Mouse (Mus musculus) MEL (cell line): ENCODE measurements around the gene Kcnt2. TPM values are rescaled to one million over a fixed set of nuclear protein-coding genes. Genes with fewer than 3 reads are reported as not detected.

Experiments used
- DNase-seq: peaks from one replicate; pipeline ENCODE4 v3.0.0; 2011; ENCODE audit warnings: low read depth, low spot score
- H3K27ac ChIP-seq: 2 replicates; pipeline ENCODE4 v1.5.1; 2012; ENCODE audit warnings: low read depth, mild to moderate bottlenecking, control low read depth, low read length, moderate library complexity; ENCODE audit not compliant: control insufficient read depth
- H3K27me3 ChIP-seq, 2 experiments: fragments of 150-350 bp in 1 of 2; sonication (generic) in 1 of 2; 2 replicates each; pipeline ENCODE4 v1.6.1; 2012; ENCODE audit warnings: low read length in 2 of 2, mild to moderate bottlenecking in 2 of 2, improper control_type of control experiment in 1 of 2, moderate library complexity in 1 of 2; ENCODE audit not compliant: insufficient read depth in 2 of 2, control insufficient read depth in 1 of 2
- H3K36me3 ChIP-seq, 2 experiments: 2 replicates each; pipeline ENCODE4 v1.6.1; 2012 to 2014; ENCODE audit warnings: low read length in 2 of 2, improper control_type of control experiment in 1 of 2, inconsistent platforms in 1 of 2, mild to moderate bottlenecking in 1 of 2; ENCODE audit not compliant: insufficient read depth in 2 of 2, control insufficient read depth in 1 of 2
- H3K4me1 ChIP-seq, 2 experiments: fragments of 150-350 bp in 1 of 2; sonication (generic) in 1 of 2; 2 replicates each; pipeline ENCODE4 v1.6.1; 2012; ENCODE audit warnings: low read length in 2 of 2, improper control_type of control experiment in 1 of 2, mild to moderate bottlenecking in 1 of 2; ENCODE audit not compliant: insufficient read depth in 2 of 2, control insufficient read depth in 1 of 2
- H3K4me3 ChIP-seq, 2 experiments: fragments of 150-350 bp in 1 of 2; sonication (generic) in 1 of 2; 2 replicates each; pipeline ENCODE4 v1.5.1; 2012; ENCODE audit warnings: low read depth in 2 of 2, low read length in 2 of 2, mild to moderate bottlenecking in 2 of 2, moderate library complexity in 2 of 2, control low read depth in 1 of 2, improper control_type of control experiment in 1 of 2; ENCODE audit not compliant: control insufficient read depth in 1 of 2, insufficient read depth in 1 of 2
- H3K79me2 ChIP-seq: 2 replicates; pipeline ENCODE4 v1.6.1; 2012; ENCODE audit warnings: mild to moderate bottlenecking, low read length, moderate library complexity; ENCODE audit not compliant: control insufficient read depth, poor library complexity, insufficient read depth
- H3K9ac ChIP-seq: 2 replicates; pipeline ENCODE4 v1.6.1; 2012; ENCODE audit warnings: low read depth, mild to moderate bottlenecking, control low read depth, low read length, moderate library complexity; ENCODE audit not compliant: control insufficient read depth, poor library complexity, severe bottlenecking
- H3K9me3 ChIP-seq: fragments of 150-350 bp; sonication (generic); replicated peaks from 2 replicates; pipeline ENCODE4 v1.6.1; 2012; ENCODE audit warnings: mild to moderate bottlenecking, low read length, improper control_type of control experiment, moderate library complexity; ENCODE audit not compliant: insufficient read depth
- CHD1 ChIP-seq: IDR thresholded peaks from 2 replicates; pipeline ENCODE4 v1.6.1; 2012; ENCODE audit warnings: low read depth, mild to moderate bottlenecking, inconsistent platforms, low read length, improper control_type of control experiment
- E2F4 ChIP-seq: IDR thresholded peaks from 2 replicates; pipeline ENCODE4 v1.6.1; 2011; ENCODE audit warnings: low read depth, low read length, improper control_type of control experiment, borderline replicate concordance
- GATA1 ChIP-seq: IDR thresholded peaks from 2 replicates; pipeline ENCODE4 v1.6.1; 2011; ENCODE audit warnings: low read depth, low read length, improper control_type of control experiment
- HCFC1 ChIP-seq: IDR thresholded peaks from 2 replicates; pipeline ENCODE4 v1.6.1; 2012; ENCODE audit warnings: low read depth, mild to moderate bottlenecking, inconsistent platforms, low read length, improper control_type of control experiment, moderate library complexity
- JUND ChIP-seq: IDR thresholded peaks from 2 replicates; pipeline ENCODE4 v1.6.1; 2011; ENCODE audit warnings: low read depth, mild to moderate bottlenecking, improper control_type of control experiment, low read length
- MAFK ChIP-seq: IDR thresholded peaks from 2 replicates; pipeline ENCODE4 v1.6.1; 2011; ENCODE audit warnings: low read depth, mild to moderate bottlenecking, low read length, improper control_type of control experiment, borderline replicate concordance
- MEF2A ChIP-seq: IDR thresholded peaks from 2 replicates; pipeline ENCODE4 v1.6.1; 2014; ENCODE audit warnings: low read depth, mild to moderate bottlenecking, inconsistent platforms, low read length, improper control_type of control experiment; ENCODE audit not compliant: poor library complexity, insufficient replicate concordance, severe bottlenecking; ENCODE audit errors: extremely low read depth
- MXI1 ChIP-seq: IDR thresholded peaks from 2 replicates; pipeline ENCODE4 v1.6.1; 2011; ENCODE audit warnings: mild to moderate bottlenecking, low read depth, low read length, improper control_type of control experiment
- MYB ChIP-seq: IDR thresholded peaks from 2 replicates; pipeline ENCODE4 v1.6.1; 2011; ENCODE audit warnings: mild to moderate bottlenecking, low read depth, low read length, improper control_type of control experiment
- NELFE ChIP-seq: IDR thresholded peaks from 2 replicates; pipeline ENCODE4 v1.6.1; 2011; ENCODE audit warnings: low read depth, low read length, improper control_type of control experiment
- POLR2A ChIP-seq, 2 experiments: IDR thresholded peaks; 2 replicates each; pipeline ENCODE4 v1.6.1; 2011 to 2012; ENCODE audit warnings: low read length in 2 of 2, mild to moderate bottlenecking in 2 of 2, control low read depth in 1 of 2, improper control_type of control experiment in 1 of 2, low read depth in 1 of 2, moderate library complexity in 1 of 2; ENCODE audit not compliant: control insufficient read depth in 1 of 2, insufficient read depth in 1 of 2, poor library complexity in 1 of 2
- POLR2AphosphoS2 ChIP-seq: IDR thresholded peaks from 2 replicates; pipeline ENCODE4 v1.6.1; 2011; ENCODE audit warnings: low read length, improper control_type of control experiment
- RCOR1 ChIP-seq: IDR thresholded peaks from 2 replicates; pipeline ENCODE4 v1.6.1; 2012; ENCODE audit warnings: low read depth, mild to moderate bottlenecking, inconsistent platforms, low read length, improper control_type of control experiment
- SMC3 ChIP-seq: IDR thresholded peaks from 2 replicates; pipeline ENCODE4 v1.6.1; 2011; ENCODE audit warnings: low read depth, low read length, improper control_type of control experiment
- TCF12 ChIP-seq: IDR thresholded peaks from 2 replicates; pipeline ENCODE4 v1.6.1; 2014; ENCODE audit warnings: low read depth, mild to moderate bottlenecking, inconsistent platforms, low read length, improper control_type of control experiment, moderate library complexity
- USF1 ChIP-seq: IDR thresholded peaks from 2 replicates; pipeline ENCODE4 v1.6.1; 2014; ENCODE audit warnings: low read depth, mild to moderate bottlenecking, inconsistent platforms, low read length, improper control_type of control experiment, moderate library complexity
- USF2 ChIP-seq, 2 experiments: IDR thresholded peaks; 2 replicates each; pipeline ENCODE4 v1.6.1; 2011 to 2012; ENCODE audit warnings: improper control_type of control experiment in 2 of 2, low read length in 2 of 2, borderline replicate concordance in 1 of 2, inconsistent platforms in 1 of 2, low read depth in 1 of 2, mild to moderate bottlenecking in 1 of 2; ENCODE audit not compliant: insufficient read depth in 1 of 2
- ZC3H11A ChIP-seq: IDR thresholded peaks from 2 replicates; pipeline ENCODE4 v1.6.1; 2012; ENCODE audit warnings: low read depth, mild to moderate bottlenecking, inconsistent platforms, low read length, improper control_type of control experiment
- ZKSCAN1 ChIP-seq: IDR thresholded peaks from 2 replicates; pipeline ENCODE4 v1.6.1; 2012; ENCODE audit warnings: low read depth, mild to moderate bottlenecking, inconsistent platforms, low read length, improper control_type of control experiment, moderate library complexity
- ZMIZ1 ChIP-seq: IDR thresholded peaks from 2 replicates; pipeline ENCODE4 v1.6.1; 2012; ENCODE audit warnings: low read depth, mild to moderate bottlenecking, inconsistent platforms, low read length, improper control_type of control experiment, moderate library complexity
- polyA plus RNA-seq, 2 experiments: library from polyadenylated mRNA; stranded (reverse) in 1 of 2; unstranded in 1 of 2; fragments of >175 nt in 1 of 2; fragments of >200 nt in 1 of 2; gene quantifications; 2 replicates each; pipeline versions ENCODE4 v1.2.1 to v1.2.4; 2012; ENCODE audit warnings: low replicate concordance in 2 of 2, low read depth in 1 of 2; ENCODE audit not compliant: insufficient read length in 2 of 2, insufficient read depth in 1 of 2, missing spikeins in 1 of 2
- total RNA-seq: library from RNA; depleted of rRNA; stranded (reverse); fragments of 300-350 nt; gene quantifications from 2 replicates; pipeline ENCODE4 v1.2.3, GENCODE M21; 2012

Kcnt2 gene
- total and polyA plus RNA-seq, 3 experiments, result not detected

DNA sequence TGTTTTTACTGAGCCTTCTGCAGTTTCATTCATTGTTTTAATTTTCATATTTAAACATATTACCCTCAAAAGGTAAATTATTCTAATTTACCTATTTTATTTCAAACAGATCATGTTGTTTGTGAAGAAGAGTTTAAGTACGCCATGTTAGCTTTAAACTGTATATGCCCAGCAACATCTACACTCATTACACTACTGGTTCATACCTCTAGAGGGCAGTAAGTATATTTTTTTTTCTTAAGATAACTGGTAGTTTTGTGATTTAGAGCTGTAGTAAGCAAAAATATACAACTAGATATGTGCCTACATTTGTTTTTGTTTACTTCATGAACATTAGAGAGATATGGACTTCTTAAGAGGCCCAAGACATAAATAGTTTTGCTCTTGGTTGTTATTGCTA, 238.1 kb downstream of the Kcnt2 start (continued):
- TF ChIP-seq USF1 (no peak), ZMIZ1 (no peak), MXI1 (no peak), POLR2AphosphoS2 (no peak), ZKSCAN1 (no peak), GATA1 (no peak)
- TF ChIP-seq, all 39 proteins: peak for 5

- Histone ChIP-seq H3K27ac (no peak overlapping the region), H3K36me3 (no peaks in the 10 kb centered on the region), H3K4me1 (no peaks in the 10 kb centered on the region), H3K9me3 (no peaks in the 10 kb centered on the region), H3K79me2 (no peaks in the 10 kb centered on the region), H3K9ac (no peak overlapping the region), H3K27me3 (no peaks in the 10 kb centered on the region), H3K4me3 (no peak overlapping the region)
- TF ChIP-seq TCF12 (no peak), USF2 (IDR thresholded peaks at IDR 0.05; ENCODE audit: borderline replicate concordance in 1 of 2, insufficient read depth in 1 of 2, low read depth in 1 of 2, low read length in 2 of 2) (no peak), SMC3 (no peak), ZC3H11A (no peak), CHD1 (no peak), HCFC1 (no peak), MYB (no peak), MXI1 (no peak), ZMIZ1 (no peak), NELFE (no peak), RCOR1 (no peak)
- no peak for DNase-seq
Measured at GRCm38 (mm10) chr1:140489816-140490215, 243.9 kb downstream of the Kcnt2 start.

- Histone ChIP-seq H3K9me3 (no peaks in the 10 kb centered on the region), H3K27ac (no peak overlapping the region), H3K4me3 (no peak overlapping the region), H3K36me3 (no peaks in the 10 kb centered on the region), H3K4me1 (no peaks in the 10 kb centered on the region), H3K79me2 (no peaks in the 10 kb centered on the region), H3K27me3 (no peaks in the 10 kb centered on the region), H3K9ac (no peak overlapping the region)
- no peak for TF ChIP-seq E2F4
- no peak for TF ChIP-seq MEF2A
- no peak for TF ChIP-seq SMC3
- no peak for TF ChIP-seq POLR2A (IDR thresholded peaks at IDR 0.05; ENCODE audit: control insufficient read depth in 1 of 2, insufficient read depth in 1 of 2, low read depth in 1 of 2, low read length in 2 of 2, poor library complexity in 1 of 2)
- TF ChIP-seq MAFK, result no peak
- no peak for TF ChIP-seq HCFC1
- TF ChIP-seq JUND, result no peak
- no peak for TF ChIP-seq ZKSCAN1
- no peak for DNase-seq
Measured at GRCm38 (mm10) chr1:140491406-140491805, 245.4 kb downstream of the Kcnt2 start.
